Mouse (Mus musculus): ENCODE data around the gene Cox6b2. TPM values are rescaled to one million over a fixed set of nuclear protein-coding genes. Genes with fewer than 3 reads are reported as not detected.
A peak's percentile ranks its signal among the peaks of the same experiment; 100 is the strongest.

The Cox6b2 gene
- polyA plus RNA-seq, 1 experiment from 2014 or later, result 84.0 TPM

GRCm38 (mm10) chr7:4764946-4765710 is 12.2 kb upstream of the Cox6b2 start:
- H3K9ac ChIP-seq (ENCODE audit: low read depth, low read length), result no peak overlapping the region
- WGBS, result 12% methylated on average over 4 of the region's 4 CpGs
- DNase-seq (ENCODE audit: low spot score) (peak; percentile 28), ATAC-seq (replicated peaks; ENCODE audit: low FRiP score, low read depth) (no peak)
- no peaks in the 10 kb centered on the region for H3K4me1 ChIP-seq (replicated peaks; ENCODE audit: insufficient read depth, low read length)
- 0 out of 2 replicates have a peak overlapping the region, but pooled peaks have one; percentile 27 for H3K4me2 ChIP-seq (ENCODE audit: low read length)
- no peaks in the 10 kb centered on the region for H3K9me3 ChIP-seq (replicated peaks; ENCODE audit: low read length)
- no peak overlapping the region for H3K27ac ChIP-seq
- H3K36me3 ChIP-seq (ENCODE audit: insufficient read depth, low read length), result no peaks in the 10 kb centered on the region
- no peak for TF ChIP-seq CTCF (IDR thresholded peaks at IDR 0.05; ENCODE audit: low read depth)
- H3K4me3 ChIP-seq (replicated peaks; ENCODE audit: low read depth, low read length), result no peak overlapping the region
- no peaks in the 10 kb centered on the region for H3K27me3 ChIP-seq (ENCODE audit: insufficient read depth, low read length)

- Histone ChIP-seq H3K27ac (no peak overlapping the region), H3K9me3 (replicated peaks; ENCODE audit: low read length) (no peaks in the 10 kb centered on the region), H3K27me3 (ENCODE audit: insufficient read depth, low read length) (no peaks in the 10 kb centered on the region), H3K4me2 (ENCODE audit: low read length) (no peak overlapping the region), H3K4me1 (replicated peaks; ENCODE audit: insufficient read depth, low read length) (no peaks in the 10 kb centered on the region), H3K36me3 (ENCODE audit: insufficient read depth, low read length) (no peaks in the 10 kb centered on the region), H3K4me3 (replicated peaks; ENCODE audit: low read depth, low read length) (no peak overlapping the region), H3K9ac (ENCODE audit: low read depth, low read length) (no peak overlapping the region)
- no peak for TF ChIP-seq CTCF (IDR thresholded peaks at IDR 0.05; ENCODE audit: low read depth)
- ATAC-seq (replicated peaks; ENCODE audit: low FRiP score, low read depth), result no peak
- DNase-seq (ENCODE audit: low spot score), result no peak
- WGBS, result 53% methylated on average over 1 of the region's 1 CpGs
These were observed 6.8 kb upstream of the Cox6b2 start for GRCm38 (mm10) chr7:4759670-4760069.

- 2% methylated on average over 30 of the region's 30 CpGs for WGBS
- peak overlapping the region; percentile 36 for H3K4me3 ChIP-seq (replicated peaks; ENCODE audit: low read depth, low read length)
- H3K9me3 ChIP-seq (replicated peaks; ENCODE audit: low read length), result no peaks in the 10 kb centered on the region
- H3K4me1 ChIP-seq (replicated peaks; ENCODE audit: insufficient read depth, low read length), result peaks cover 14% of the 10 kb centered on the region; the same call in 1 of the 2 replicates
- H3K27me3 ChIP-seq (ENCODE audit: insufficient read depth, low read length), result no peaks in the 10 kb centered on the region
- no peaks in the 10 kb centered on the region for H3K36me3 ChIP-seq (ENCODE audit: insufficient read depth, low read length)
- no peak for TF ChIP-seq CTCF (IDR thresholded peaks at IDR 0.05; ENCODE audit: low read depth)
- peak overlapping the region; percentile 53 for H3K4me2 ChIP-seq (ENCODE audit: low read length)
- H3K9ac ChIP-seq (ENCODE audit: low read depth, low read length), result peak overlapping the region; percentile 41; the same call in 1 of the 2 replicates
- ATAC-seq (replicated peaks; ENCODE audit: low FRiP score, low read depth) (peak; percentile 86), DNase-seq (ENCODE audit: low spot score) (peak; percentile 75)
- H3K27ac ChIP-seq, result peak overlapping the region; percentile 38; the same call in 1 of the 2 replicates
These were observed 698 bp downstream of the Cox6b2 start for GRCm38 (mm10) chr7:4751971-4752820.

- Histone ChIP-seq H3K4me3 (replicated peaks; ENCODE audit: low read depth, low read length) (no peak overlapping the region), H3K9me3 (replicated peaks; ENCODE audit: low read length) (no peaks in the 10 kb centered on the region), H3K36me3 (ENCODE audit: insufficient read depth, low read length) (peaks cover 3% of the 10 kb centered on the region), H3K27me3 (ENCODE audit: insufficient read depth, low read length) (no peaks in the 10 kb centered on the region), H3K4me1 (replicated peaks; ENCODE audit: insufficient read depth, low read length) (peaks cover 14% of the 10 kb centered on the region; the same call in 1 of the 2 replicates), H3K27ac (no peak overlapping the region), H3K4me2 (ENCODE audit: low read length) (no peak overlapping the region), H3K9ac (ENCODE audit: low read depth, low read length) (no peak overlapping the region)
- TF ChIP-seq CTCF (IDR thresholded peaks at IDR 0.05; ENCODE audit: low read depth), result no peak
- ATAC-seq (replicated peaks; ENCODE audit: low FRiP score, low read depth) (no peak; the same call in 1 of the 2 replicates), DNase-seq (ENCODE audit: low spot score) (no peak)
- 87% methylated on average over 2 of the region's 2 CpGs for WGBS
These were observed 3.7 kb downstream of the Cox6b2 start for GRCm38 (mm10) chr7:4749169-4749568.

GRCm38 (mm10) chr7:4748321-4748720 is 4.6 kb downstream of the Cox6b2 start:
- Histone ChIP-seq H3K9me3 (replicated peaks; ENCODE audit: low read length) (no peaks in the 10 kb centered on the region), H3K36me3 (ENCODE audit: insufficient read depth, low read length) (peaks cover 3% of the 10 kb centered on the region), H3K27ac (no peak overlapping the region), H3K4me2 (ENCODE audit: low read length) (no peak overlapping the region), H3K27me3 (ENCODE audit: insufficient read depth, low read length) (no peaks in the 10 kb centered on the region), H3K4me1 (replicated peaks; ENCODE audit: insufficient read depth, low read length) (peaks cover 12% of the 10 kb centered on the region; the same call in 1 of the 2 replicates), H3K9ac (ENCODE audit: low read depth, low read length) (no peak overlapping the region), H3K4me3 (replicated peaks; ENCODE audit: low read depth, low read length) (no peak overlapping the region)
- no peak for DNase-seq (ENCODE audit: low spot score)
- TF ChIP-seq CTCF (IDR thresholded peaks at IDR 0.05; ENCODE audit: low read depth), result no peak
- 71% methylated on average over 4 of the region's 4 CpGs for WGBS
- ATAC-seq (replicated peaks; ENCODE audit: low FRiP score, low read depth), result no peak

- Histone ChIP-seq H3K4me3 (replicated peaks; ENCODE audit: low read depth, low read length) (no peak overlapping the region), H3K36me3 (ENCODE audit: insufficient read depth, low read length) (peaks cover 7% of the 10 kb centered on the region), H3K27ac (no peak overlapping the region), H3K4me2 (ENCODE audit: low read length) (no peak overlapping the region), H3K9ac (ENCODE audit: low read depth, low read length) (no peak overlapping the region), H3K4me1 (replicated peaks; ENCODE audit: insufficient read depth, low read length) (peaks cover 13% of the 10 kb centered on the region), H3K27me3 (ENCODE audit: insufficient read depth, low read length) (no peaks in the 10 kb centered on the region), H3K9me3 (replicated peaks; ENCODE audit: low read length) (no peaks in the 10 kb centered on the region)
- no peak for ATAC-seq (replicated peaks; ENCODE audit: low FRiP score, low read depth)
- WGBS, result 76% methylated on average over 9 of the region's 9 CpGs
- no peak for TF ChIP-seq CTCF (IDR thresholded peaks at IDR 0.05; ENCODE audit: low read depth)
- no peak for DNase-seq (ENCODE audit: low spot score)
These were observed 5.6 kb downstream of the Cox6b2 start for GRCm38 (mm10) chr7:4747156-4747899.

Measured in kidney, postnatal 0 days (tissue).